Mouse (Mus musculus): ENCODE data around the gene Mettl3.
A peak's percentile ranks its signal among the peaks of the same experiment; 100 is the strongest.

The Mettl3 gene

DNA sequence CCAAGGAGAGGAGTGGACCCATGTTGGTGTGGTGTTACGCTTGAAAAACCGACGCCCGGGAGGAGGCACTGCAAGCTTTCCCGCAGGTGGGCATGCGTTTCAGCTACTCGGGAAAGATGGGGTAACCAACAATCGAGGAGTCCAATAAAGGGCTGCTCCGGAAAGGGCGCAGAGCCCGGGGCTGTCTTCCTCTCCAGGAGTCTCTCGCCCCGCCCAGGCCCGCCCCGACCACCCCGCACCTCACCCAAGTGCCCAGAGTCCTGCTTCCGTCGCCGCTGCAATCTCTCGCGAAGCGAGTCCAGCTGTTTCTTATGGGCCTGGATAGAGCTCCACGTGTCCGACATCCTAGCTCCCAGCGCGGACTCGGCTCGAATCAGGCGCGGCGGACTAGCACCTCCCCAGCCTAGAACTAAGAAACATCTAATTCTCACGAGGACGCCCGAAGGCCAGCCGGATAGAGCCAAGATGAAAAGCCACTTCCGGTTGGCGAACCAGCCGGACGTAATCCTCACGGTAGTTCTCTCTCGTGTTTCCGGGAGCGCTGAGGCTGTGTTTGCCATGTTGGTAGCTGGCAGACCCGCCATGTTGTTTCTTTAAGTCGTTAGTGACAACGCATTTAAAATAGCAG, at the start of gene Mettl3:
Mettl3 (minus strand) TSS at position 485 of the 628 bp plus-strand sequence.
- TF ChIP-seq CTCF (conservative IDR thresholded peaks at IDR 0.05; ENCODE audit: low read length) (no peak), POU5F1 (IDR thresholded peaks at IDR 0.05; ENCODE audit: borderline replicate concordance, low read length) (no peak), NANOG (IDR thresholded peaks at IDR 0.05; ENCODE audit: borderline replicate concordance, low read length) (no peak)
- peak within 1 kb of the TSS; percentile 90 for H3K4me3 ChIP-seq (replicated peaks; ENCODE audit: low read length)
- peaks cover 23% of the 10 kb centered on the region for H3K36me3 ChIP-seq (ENCODE audit: insufficient read depth, low read length)
- peaks cover 24% of the 10 kb centered on the region for H3K4me1 ChIP-seq (replicated peaks; ENCODE audit: low read depth, low read length)
- no peaks in the 10 kb centered on the region for H3K9me3 ChIP-seq (ENCODE audit: low read length)
- no peaks in the 10 kb centered on the region for H3K27me3 ChIP-seq (ENCODE audit: insufficient read depth, low read length)

GRCm38 (mm10) chr14:52339512-52339852, 34.6 kb upstream of the Mettl3 start:
- TF ChIP-seq CTCF (conservative IDR thresholded peaks at IDR 0.05; ENCODE audit: low read length) (no peak), NANOG (IDR thresholded peaks at IDR 0.05; ENCODE audit: borderline replicate concordance, low read length) (no peak), POU5F1 (IDR thresholded peaks at IDR 0.05; ENCODE audit: borderline replicate concordance, low read length) (no peak)
- peaks cover 10% of the 10 kb centered on the region for H3K4me1 ChIP-seq (replicated peaks; ENCODE audit: low read depth, low read length)

GRCm38 (mm10) chr14:52338751-52339511, 34.0 kb upstream of the Mettl3 start:
- peaks cover 9% of the 10 kb centered on the region for H3K4me1 ChIP-seq (replicated peaks; ENCODE audit: low read depth, low read length)
- H3K36me3 ChIP-seq (ENCODE audit: insufficient read depth, low read length): no peaks in the 10 kb centered on the region
- H3K4me3 ChIP-seq (replicated peaks; ENCODE audit: low read length): no peak overlapping the region
- TF ChIP-seq NANOG (IDR thresholded peaks at IDR 0.05; ENCODE audit: borderline replicate concordance, low read length): no peak
- TF ChIP-seq CTCF (conservative IDR thresholded peaks at IDR 0.05; ENCODE audit: low read length): peak; percentile 58
- no peaks in the 10 kb centered on the region for H3K9me3 ChIP-seq (ENCODE audit: low read length)
- H3K27me3 ChIP-seq (ENCODE audit: insufficient read depth, low read length): peaks cover 2% of the 10 kb centered on the region; the same call in 1 of the 2 replicates

More at GRCm38 (mm10) chr14:52339512-52339852, 34.6 kb upstream of the Mettl3 start:
- Histone ChIP-seq H3K9me3 (ENCODE audit: low read length) (peaks cover 2% of the 10 kb centered on the region; the same call in 1 of the 2 replicates), H3K4me3 (replicated peaks; ENCODE audit: low read length) (no peak overlapping the region), H3K36me3 (ENCODE audit: insufficient read depth, low read length) (no peaks in the 10 kb centered on the region), H3K27me3 (ENCODE audit: insufficient read depth, low read length) (peaks cover 2% of the 10 kb centered on the region; the same call in 1 of the 2 replicates)

DNA sequence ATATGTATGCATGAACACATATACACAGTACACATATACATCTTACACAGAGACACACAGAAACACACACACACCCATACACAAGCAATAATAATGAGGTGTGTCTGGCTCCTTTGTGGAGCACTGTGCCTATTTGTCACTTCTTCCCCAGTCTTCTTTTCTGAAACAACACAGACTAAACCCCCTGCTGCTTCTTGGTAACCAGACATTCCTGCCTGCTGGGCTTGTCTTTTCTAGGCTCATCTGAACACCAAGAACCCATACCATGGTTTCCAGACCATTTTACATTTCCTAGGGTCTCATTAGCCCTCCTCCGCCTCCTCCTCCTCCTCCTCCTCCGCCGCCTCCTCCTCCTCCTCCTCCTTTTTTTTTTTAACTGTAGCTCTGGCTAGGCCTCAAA, 27.2 kb upstream of the Mettl3 start:
- TF ChIP-seq POU5F1 (IDR thresholded peaks at IDR 0.05; ENCODE audit: borderline replicate concordance, low read length): no peak
- TF ChIP-seq NANOG (IDR thresholded peaks at IDR 0.05; ENCODE audit: borderline replicate concordance, low read length): no peak
- no peak for TF ChIP-seq CTCF (conservative IDR thresholded peaks at IDR 0.05; ENCODE audit: low read length)
- H3K36me3 ChIP-seq (ENCODE audit: insufficient read depth, low read length): no peaks in the 10 kb centered on the region
- H3K4me3 ChIP-seq (replicated peaks; ENCODE audit: low read length): no peak overlapping the region
- H3K4me1 ChIP-seq (replicated peaks; ENCODE audit: low read depth, low read length): peaks cover 50% of the 10 kb centered on the region
- H3K27me3 ChIP-seq (ENCODE audit: insufficient read depth, low read length): peaks cover 22% of the 10 kb centered on the region
- no peaks in the 10 kb centered on the region for H3K9me3 ChIP-seq (ENCODE audit: low read length)

- TF ChIP-seq CTCF (conservative IDR thresholded peaks at IDR 0.05; ENCODE audit: low read length): no peak
- TF ChIP-seq POU5F1 (IDR thresholded peaks at IDR 0.05; ENCODE audit: borderline replicate concordance, low read length): no peak
- no peak for TF ChIP-seq NANOG (IDR thresholded peaks at IDR 0.05; ENCODE audit: borderline replicate concordance, low read length)
- H3K4me1 ChIP-seq (replicated peaks; ENCODE audit: low read depth, low read length): peaks cover 60% of the 10 kb centered on the region
- no peaks in the 10 kb centered on the region for H3K36me3 ChIP-seq (ENCODE audit: insufficient read depth, low read length)
- no peak overlapping the region; the same call in 1 of the 2 replicates for H3K4me3 ChIP-seq (replicated peaks; ENCODE audit: low read length)
- peaks cover 28% of the 10 kb centered on the region for H3K27me3 ChIP-seq (ENCODE audit: insufficient read depth, low read length)
- no peaks in the 10 kb centered on the region for H3K9me3 ChIP-seq (ENCODE audit: low read length)
Observed at GRCm38 (mm10) chr14:52331069-52331750, 26.3 kb upstream of the Mettl3 start.

DNA sequence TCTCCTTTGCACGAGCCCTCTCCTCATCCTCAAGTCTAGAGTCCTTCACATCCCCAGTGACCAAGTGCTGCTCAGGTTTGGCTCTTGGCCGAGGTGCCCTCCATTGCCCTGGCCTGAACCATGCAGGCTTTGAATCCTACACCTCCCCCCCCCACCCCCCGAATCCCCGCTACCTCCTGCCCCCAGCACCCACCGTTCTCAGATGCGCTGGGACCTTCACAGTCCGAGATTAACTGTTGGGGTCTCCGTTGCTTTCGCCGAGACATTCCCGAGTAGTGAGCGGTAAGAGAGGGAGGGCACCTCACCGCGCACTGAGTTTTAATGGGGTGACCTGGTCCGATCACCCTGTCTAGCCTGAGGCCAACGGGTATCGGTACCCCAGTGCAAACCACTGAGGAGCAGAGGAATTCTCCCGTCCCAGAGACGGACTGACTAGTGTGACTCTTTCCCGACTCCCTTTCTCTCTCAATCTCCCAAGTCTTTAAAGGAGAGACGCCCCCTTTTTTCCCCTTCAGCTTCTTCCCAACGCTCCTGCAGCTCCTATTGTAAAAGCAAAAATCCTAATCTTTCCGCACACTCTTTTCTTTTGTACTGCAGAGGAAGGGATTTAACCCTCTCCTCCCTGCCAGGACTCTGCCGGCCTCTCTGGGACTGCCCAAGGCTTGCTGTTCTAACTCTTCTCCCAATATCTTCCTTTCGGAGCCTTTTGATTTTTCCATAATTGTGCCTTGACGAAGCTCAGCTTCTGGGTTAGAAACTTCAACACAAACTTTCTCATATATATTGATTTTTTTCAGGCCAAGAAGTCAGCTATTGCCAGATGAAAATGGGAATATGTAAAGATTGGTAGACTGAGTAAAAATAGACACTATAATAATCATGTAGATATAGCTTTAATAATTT, 23.2 kb upstream of the Mettl3 start, which contains the start of gene Sall2:
Sall2 (minus strand) TSS at position 853 of the 903 bp plus-strand sequence.
- H3K4me3 ChIP-seq (replicated peaks; ENCODE audit: low read length): peak within 1 kb of the TSS; percentile 68
- H3K9me3 ChIP-seq (ENCODE audit: low read length): no peaks in the 10 kb centered on the region
- no peaks in the 10 kb centered on the region for H3K36me3 ChIP-seq (ENCODE audit: insufficient read depth, low read length)
- TF ChIP-seq NANOG (IDR thresholded peaks at IDR 0.05; ENCODE audit: borderline replicate concordance, low read length) (no peak), POU5F1 (IDR thresholded peaks at IDR 0.05; ENCODE audit: borderline replicate concordance, low read length) (no peak), CTCF (conservative IDR thresholded peaks at IDR 0.05; ENCODE audit: low read length) (no peak)
- peaks cover 39% of the 10 kb centered on the region for H3K27me3 ChIP-seq (ENCODE audit: insufficient read depth, low read length)
- peaks cover 73% of the 10 kb centered on the region for H3K4me1 ChIP-seq (replicated peaks; ENCODE audit: low read depth, low read length)

DNA sequence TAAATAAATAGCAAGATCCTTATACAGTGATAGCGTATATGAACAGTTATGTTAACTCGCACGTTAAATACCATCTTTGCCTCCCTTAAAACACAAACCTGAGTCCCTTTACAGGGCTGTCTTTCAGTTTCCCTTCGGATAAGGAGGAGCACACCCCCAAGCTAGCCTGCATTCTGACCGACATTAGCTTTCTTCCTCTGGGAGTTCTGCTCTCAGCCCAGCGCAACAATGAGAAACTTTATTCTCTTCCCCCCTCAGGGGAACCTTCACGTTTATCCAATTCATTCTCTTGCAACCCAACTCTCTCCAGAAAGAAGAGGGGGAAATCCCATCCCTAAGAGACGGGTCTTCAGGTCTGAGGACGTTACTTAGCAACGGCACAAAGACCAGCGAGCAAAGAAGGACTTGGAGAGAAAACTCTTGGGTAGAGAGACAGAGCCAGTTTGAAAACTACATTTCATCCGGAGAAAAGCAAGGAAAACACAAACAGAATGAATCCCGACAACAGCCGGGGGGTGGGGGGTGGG, 22.5 kb upstream of the Mettl3 start:
- Histone ChIP-seq H3K36me3 (ENCODE audit: insufficient read depth, low read length) (no peaks in the 10 kb centered on the region), H3K27me3 (ENCODE audit: insufficient read depth, low read length) (peaks cover 39% of the 10 kb centered on the region), H3K4me3 (replicated peaks; ENCODE audit: low read length) (peak overlapping the region; percentile 52), H3K4me1 (replicated peaks; ENCODE audit: low read depth, low read length) (peaks cover 70% of the 10 kb centered on the region), H3K9me3 (ENCODE audit: low read length) (no peaks in the 10 kb centered on the region)
- no peak for TF ChIP-seq NANOG (IDR thresholded peaks at IDR 0.05; ENCODE audit: borderline replicate concordance, low read length)
- TF ChIP-seq POU5F1 (IDR thresholded peaks at IDR 0.05; ENCODE audit: borderline replicate concordance, low read length): no peak
- no peak for TF ChIP-seq CTCF (conservative IDR thresholded peaks at IDR 0.05; ENCODE audit: low read length)

Measured in E14TG2a.4 (cell line).